Mouse (Mus musculus): Measurements from ENCODE around the gene Gm20388. TPM values are rescaled to one million over a fixed set of nuclear protein-coding genes. Genes with fewer than 3 reads are reported as not detected.

Gene Gm20388
- total and polyA plus RNA-seq, 3 experiments = 0.02 to 0.05 TPM; not detected in 1

DNA sequence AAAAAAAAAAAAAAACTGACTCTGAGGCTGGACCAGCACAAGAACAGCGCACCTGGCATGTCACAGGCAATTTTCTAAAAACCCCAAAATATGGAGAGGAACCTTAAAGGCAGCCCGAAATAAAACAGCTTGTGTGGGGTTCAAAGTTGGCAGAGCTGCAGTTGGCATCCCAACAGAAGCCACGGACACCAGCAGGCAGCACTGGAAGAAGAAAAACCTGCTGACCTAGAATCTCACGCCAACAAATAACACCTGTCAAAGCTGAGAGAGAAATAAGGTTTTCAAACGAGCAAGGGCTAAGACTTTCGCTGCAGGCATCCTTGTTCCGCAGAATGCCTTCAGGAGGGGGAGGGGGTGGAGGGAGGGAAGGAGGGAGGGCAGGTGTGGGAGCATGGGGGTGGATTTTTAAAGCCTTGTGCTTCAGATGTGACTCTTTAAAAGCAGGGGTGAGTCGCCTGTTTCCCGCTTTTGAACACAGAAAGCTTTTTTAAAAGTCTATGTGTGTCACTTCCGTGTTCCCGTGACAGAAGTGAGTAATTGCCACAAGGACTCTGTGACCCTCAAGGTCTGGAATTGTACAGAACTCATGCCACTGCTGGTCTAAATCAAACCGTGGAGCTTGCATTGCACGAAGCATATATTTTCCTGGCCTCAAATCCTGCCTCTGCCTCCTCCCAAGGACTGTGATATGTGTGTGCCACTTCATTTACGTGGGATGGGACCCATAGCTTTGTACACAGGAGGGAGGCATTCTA lies 3878.0 kb downstream of the Gm20388 start:
- DNase-seq (ENCODE audit: low spot score) (no peak), ATAC-seq (ENCODE audit: extremely low read depth, insufficient number of reproducible peaks, low FRiP score, poor library complexity, severe bottlenecking) (no peak)
- Histone ChIP-seq H3K9me3 (replicated peaks) (no peaks in the 10 kb centered on the region; the same call in 1 of the 2 replicates), H3K36me3 (replicated peaks) (no peaks in the 10 kb centered on the region), H3K4me3 (ENCODE audit: low read depth, low read length) (no peak overlapping the region), H3K4me1 (ENCODE audit: insufficient read depth, low read depth, low read length) (0 out of 2 replicates have a peak, but pooled peaks cover 3% of the 10 kb centered on the region), H3K27me3 (ENCODE audit: insufficient read depth, low read length) (0 out of 2 replicates have a peak, but pooled peaks cover 4% of the 10 kb centered on the region)
- TF ChIP-seq GATA2 (IDR thresholded peaks at IDR 0.05; ENCODE audit: borderline replicate concordance, low read depth, low read length) (no peak), CTCF (IDR thresholded peaks at IDR 0.05; ENCODE audit: low read depth, low read length) (no peak), GATA1 (IDR thresholded peaks at IDR 0.05; ENCODE audit: borderline replicate concordance, low read length) (no peak), POLR2AphosphoS5 (IDR thresholded peaks at IDR 0.05; ENCODE audit: insufficient replicate concordance, low read depth, low read length) (no peak), TAL1 (conservative IDR thresholded peaks at IDR 0.05; ENCODE audit: low read depth, low read length) (no peak)

DNA sequence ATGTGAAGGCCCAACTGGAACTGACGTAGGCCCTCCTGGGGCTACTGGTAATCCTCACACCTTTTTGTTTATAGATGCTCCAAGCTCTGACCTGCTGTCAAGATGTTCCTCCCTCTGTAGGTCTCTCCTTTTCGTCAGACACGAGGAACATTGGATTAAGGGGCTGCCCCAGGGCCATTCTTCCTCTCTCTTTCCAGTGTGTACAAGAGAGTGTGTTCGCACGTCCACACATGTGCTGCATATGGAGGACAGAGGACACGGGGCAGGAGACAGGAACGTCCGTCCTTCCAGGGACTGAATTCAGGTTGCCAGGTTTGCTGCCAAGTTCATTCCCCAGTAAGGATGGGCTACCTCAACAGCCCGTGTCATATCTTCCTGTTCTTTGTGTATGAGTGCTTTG lies 3878.8 kb downstream of the Gm20388 start:
- Histone ChIP-seq H3K36me3 (replicated peaks) (no peaks in the 10 kb centered on the region), H3K4me3 (ENCODE audit: low read depth, low read length) (no peak overlapping the region), H3K27me3 (ENCODE audit: insufficient read depth, low read length) (0 out of 2 replicates have a peak, but pooled peaks cover 4% of the 10 kb centered on the region), H3K9me3 (replicated peaks) (no peaks in the 10 kb centered on the region), H3K4me1 (ENCODE audit: insufficient read depth, low read depth, low read length) (0 out of 2 replicates have a peak, but pooled peaks cover 3% of the 10 kb centered on the region)
- TF ChIP-seq GATA1 (IDR thresholded peaks at IDR 0.05; ENCODE audit: borderline replicate concordance, low read length) (no peak), TAL1 (conservative IDR thresholded peaks at IDR 0.05; ENCODE audit: low read depth, low read length) (no peak), POLR2AphosphoS5 (IDR thresholded peaks at IDR 0.05; ENCODE audit: insufficient replicate concordance, low read depth, low read length) (no peak), CTCF (IDR thresholded peaks at IDR 0.05; ENCODE audit: low read depth, low read length) (no peak)
- ATAC-seq (ENCODE audit: extremely low read depth, insufficient number of reproducible peaks, low FRiP score, poor library complexity, severe bottlenecking) = no peak
- no peak for DNase-seq (ENCODE audit: low spot score)

DNA sequence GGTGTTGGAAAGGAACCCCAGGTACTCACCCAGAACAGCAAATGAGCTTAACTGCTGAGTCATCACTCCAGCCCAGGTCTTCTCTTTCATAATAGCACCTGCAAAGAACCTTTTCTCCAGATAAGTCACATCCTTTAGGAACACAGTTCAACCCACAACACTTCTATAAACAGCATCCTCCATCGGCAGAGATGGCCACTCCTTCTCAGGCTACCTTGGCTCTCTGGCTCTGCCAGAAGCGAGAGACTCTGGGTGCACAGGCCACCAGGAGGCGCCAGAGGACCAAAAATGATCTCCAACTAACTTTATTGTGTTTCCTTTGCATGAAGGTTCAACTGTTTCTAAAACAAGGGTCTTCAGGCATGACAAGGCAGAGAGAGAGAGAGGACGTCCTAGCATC lies 3879.3 kb downstream of the Gm20388 start:
- H3K4me3 ChIP-seq (ENCODE audit: low read depth, low read length) = no peak overlapping the region
- H3K9me3 ChIP-seq (replicated peaks) = no peaks in the 10 kb centered on the region
- TF ChIP-seq TAL1 (conservative IDR thresholded peaks at IDR 0.05; ENCODE audit: low read depth, low read length) (no peak), POLR2AphosphoS5 (IDR thresholded peaks at IDR 0.05; ENCODE audit: insufficient replicate concordance, low read depth, low read length) (no peak), CTCF (IDR thresholded peaks at IDR 0.05; ENCODE audit: low read depth, low read length) (peak; percentile 40), GATA2 (IDR thresholded peaks at IDR 0.05; ENCODE audit: borderline replicate concordance, low read depth, low read length) (no peak), GATA1 (IDR thresholded peaks at IDR 0.05; ENCODE audit: borderline replicate concordance, low read length) (no peak)
- ATAC-seq (ENCODE audit: extremely low read depth, insufficient number of reproducible peaks, low FRiP score, poor library complexity, severe bottlenecking) (peak; percentile 45), DNase-seq (ENCODE audit: low spot score) (peak; percentile 33)
- H3K36me3 ChIP-seq (replicated peaks) = no peaks in the 10 kb centered on the region
- H3K4me1 ChIP-seq (ENCODE audit: insufficient read depth, low read depth, low read length) = 0 out of 2 replicates have a peak, but pooled peaks cover 3% of the 10 kb centered on the region
- 0 out of 2 replicates have a peak, but pooled peaks cover 4% of the 10 kb centered on the region for H3K27me3 ChIP-seq (ENCODE audit: insufficient read depth, low read length)

DNA sequence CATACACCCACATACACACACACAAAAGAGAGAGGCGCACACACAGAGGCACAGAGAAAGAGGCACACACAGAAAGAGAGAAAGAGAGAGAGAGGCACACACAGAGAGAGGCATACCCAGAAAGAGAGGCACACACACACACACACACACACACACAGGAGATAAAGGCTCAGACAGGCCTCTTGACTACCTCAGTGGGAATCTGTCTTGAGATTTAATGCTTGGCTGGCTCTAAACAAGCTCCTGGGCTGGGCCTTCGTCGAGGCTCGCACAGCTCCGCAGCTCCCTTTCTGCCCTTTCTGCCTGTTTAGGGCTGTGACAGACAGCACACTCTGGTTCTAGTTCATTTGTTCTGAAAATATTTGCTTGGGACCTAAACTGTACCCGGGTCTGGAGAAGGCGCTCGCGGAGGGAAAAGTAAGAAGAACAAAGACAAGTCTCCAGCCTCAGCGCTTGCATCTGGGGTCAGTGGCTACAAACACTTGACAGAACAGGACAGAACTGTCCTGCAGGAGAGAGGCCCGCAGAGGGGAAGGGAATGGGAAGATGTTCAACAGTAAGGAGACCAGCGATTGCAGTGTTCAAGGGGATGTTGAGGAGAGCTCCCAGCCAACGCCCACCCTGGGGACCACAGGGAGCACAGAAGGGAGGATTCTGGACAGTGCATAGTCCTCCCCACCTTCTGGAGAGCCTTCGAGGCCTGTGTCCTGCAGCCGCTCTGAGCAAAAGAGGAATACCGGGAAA lies 3880.6 kb downstream of the Gm20388 start:
- DNase-seq (ENCODE audit: low spot score) (no peak), ATAC-seq (ENCODE audit: extremely low read depth, insufficient number of reproducible peaks, low FRiP score, poor library complexity, severe bottlenecking) (no peak)
- TF ChIP-seq CTCF (IDR thresholded peaks at IDR 0.05; ENCODE audit: low read depth, low read length) = no peak
- TF ChIP-seq GATA2 (IDR thresholded peaks at IDR 0.05; ENCODE audit: borderline replicate concordance, low read depth, low read length) = no peak
- TF ChIP-seq TAL1 (conservative IDR thresholded peaks at IDR 0.05; ENCODE audit: low read depth, low read length) = no peak
- H3K9me3 ChIP-seq (replicated peaks) = no peaks in the 10 kb centered on the region
- 0 out of 2 replicates have a peak, but pooled peaks cover 4% of the 10 kb centered on the region for H3K27me3 ChIP-seq (ENCODE audit: insufficient read depth, low read length)
- H3K4me1 ChIP-seq (ENCODE audit: insufficient read depth, low read depth, low read length) = 0 out of 2 replicates have a peak, but pooled peaks cover 3% of the 10 kb centered on the region
- no peak overlapping the region for H3K4me3 ChIP-seq (ENCODE audit: low read depth, low read length)
- no peaks in the 10 kb centered on the region for H3K36me3 ChIP-seq (replicated peaks)

DNA sequence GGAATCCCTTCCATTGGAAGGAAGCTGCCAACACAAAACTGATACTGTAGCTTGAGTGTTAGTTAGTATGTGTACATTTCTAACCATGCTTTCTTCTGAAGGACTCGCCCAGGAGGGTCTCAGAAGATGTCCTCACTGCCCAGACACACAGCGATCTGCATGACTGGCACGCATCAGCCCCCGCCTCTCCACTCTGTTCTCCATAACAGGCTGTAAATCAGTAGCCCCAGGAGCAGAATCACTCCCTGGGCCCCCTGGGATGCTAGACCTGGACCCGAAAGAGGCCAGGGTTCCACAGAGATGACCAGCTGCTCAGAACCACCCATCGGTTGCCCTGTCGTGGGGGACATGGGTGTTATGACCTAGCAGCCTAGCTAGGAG lies 3881.2 kb downstream of the Gm20388 start:
- no peaks in the 10 kb centered on the region for H3K9me3 ChIP-seq (replicated peaks)
- DNase-seq (ENCODE audit: low spot score) = no peak
- ATAC-seq (ENCODE audit: extremely low read depth, insufficient number of reproducible peaks, low FRiP score, poor library complexity, severe bottlenecking) = no peak
- H3K4me1 ChIP-seq (ENCODE audit: insufficient read depth, low read depth, low read length) = 0 out of 2 replicates have a peak, but pooled peaks cover 3% of the 10 kb centered on the region
- H3K4me3 ChIP-seq (ENCODE audit: low read depth, low read length) = no peak overlapping the region
- 0 out of 2 replicates have a peak, but pooled peaks cover 4% of the 10 kb centered on the region for H3K27me3 ChIP-seq (ENCODE audit: insufficient read depth, low read length)
- TF ChIP-seq CTCF (IDR thresholded peaks at IDR 0.05; ENCODE audit: low read depth, low read length) (no peak), POLR2AphosphoS5 (IDR thresholded peaks at IDR 0.05; ENCODE audit: insufficient replicate concordance, low read depth, low read length) (no peak), TAL1 (conservative IDR thresholded peaks at IDR 0.05; ENCODE audit: low read depth, low read length) (no peak), GATA1 (IDR thresholded peaks at IDR 0.05; ENCODE audit: borderline replicate concordance, low read length) (no peak), GATA2 (IDR thresholded peaks at IDR 0.05; ENCODE audit: borderline replicate concordance, low read depth, low read length) (no peak)
- no peaks in the 10 kb centered on the region for H3K36me3 ChIP-seq (replicated peaks)

DNA sequence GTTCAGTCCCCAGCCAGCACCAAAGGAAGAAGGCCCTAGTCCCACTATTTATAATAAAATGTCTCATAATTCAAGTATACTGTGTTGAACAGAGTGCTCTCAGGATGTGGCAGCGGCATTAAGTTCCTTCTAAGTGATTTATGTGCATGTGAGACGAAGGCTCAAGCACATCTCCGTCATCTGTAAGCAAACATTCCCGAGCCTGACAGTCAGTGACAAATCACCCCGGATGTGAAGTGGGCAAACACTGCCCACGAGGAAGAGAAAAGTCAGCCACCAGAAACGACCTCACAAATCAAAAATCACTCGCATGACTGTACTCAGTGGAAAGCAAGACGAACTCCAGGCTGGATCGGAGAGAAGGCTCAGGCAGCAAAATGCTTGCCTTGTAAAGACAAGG lies 3883.3 kb downstream of the Gm20388 start:
- Histone ChIP-seq H3K36me3 (replicated peaks) (no peaks in the 10 kb centered on the region), H3K27me3 (ENCODE audit: insufficient read depth, low read length) (no peaks in the 10 kb centered on the region), H3K4me3 (ENCODE audit: low read depth, low read length) (no peak overlapping the region), H3K9me3 (replicated peaks) (no peaks in the 10 kb centered on the region), H3K4me1 (ENCODE audit: insufficient read depth, low read depth, low read length) (0 out of 2 replicates have a peak, but pooled peaks cover 3% of the 10 kb centered on the region)
- TF ChIP-seq GATA2 (IDR thresholded peaks at IDR 0.05; ENCODE audit: borderline replicate concordance, low read depth, low read length) = no peak
- TF ChIP-seq TAL1 (conservative IDR thresholded peaks at IDR 0.05; ENCODE audit: low read depth, low read length) = no peak
- TF ChIP-seq CTCF (IDR thresholded peaks at IDR 0.05; ENCODE audit: low read depth, low read length) = no peak
- TF ChIP-seq GATA1 (IDR thresholded peaks at IDR 0.05; ENCODE audit: borderline replicate concordance, low read length) = no peak
- no peak for TF ChIP-seq POLR2AphosphoS5 (IDR thresholded peaks at IDR 0.05; ENCODE audit: insufficient replicate concordance, low read depth, low read length)
- ATAC-seq (ENCODE audit: extremely low read depth, insufficient number of reproducible peaks, low FRiP score, poor library complexity, severe bottlenecking) (no peak), DNase-seq (ENCODE audit: low spot score) (no peak)

Data from G1E (cell line).